In the genomic region with DNA sequence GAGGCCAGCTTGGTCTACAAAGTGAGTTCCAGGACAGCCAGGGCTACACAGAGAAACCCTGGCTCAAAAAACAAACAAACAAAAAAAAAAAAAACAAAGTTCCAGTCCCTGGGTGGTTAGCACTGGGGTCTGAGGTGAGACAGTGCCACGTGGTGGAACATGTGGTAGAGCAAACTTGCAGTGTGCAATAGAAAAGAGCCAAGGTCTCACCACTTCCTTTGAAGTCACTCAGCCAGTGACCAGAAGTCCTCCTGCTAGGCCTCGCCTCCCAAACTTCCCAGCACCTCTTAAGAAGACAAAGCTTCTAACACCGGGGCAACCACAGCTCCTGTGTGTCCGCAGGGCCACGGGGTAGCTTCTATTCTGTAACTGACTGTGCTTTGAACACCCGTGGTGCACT, we compare ENCODE assay signal across 36 mouse cellular contexts. TPM values are rescaled to one million over a fixed set of nuclear protein-coding genes. Genes with fewer than 3 reads are reported as not detected.
"Had no signal": no experiment of that assay in that cellular context is flagged by ENCODE, and none has a peak within 500 bp of the region (broad histone marks: within the 10 kb centered on the region; RNA-seq: fewer than 3 reads in every experiment).

No protein-coding gene starts in this region.

- H3K27ac ChIP-seq: limb, embryonic 10.5 days; limb, embryonic 12.5 days; limb, embryonic 13.5 days; limb, embryonic 15.5 days; liver, embryonic 12.5 days; liver, embryonic 13.5 days; liver, embryonic 14.5 days; liver, embryonic 15.5 days; lung, embryonic 15.5 days; macrophage; midbrain, embryonic 10.5 days; midbrain, embryonic 12.5 days; midbrain, embryonic 13.5 days; midbrain, embryonic 15.5 days; neural tube, embryonic 12.5 days; neural tube, embryonic 13.5 days had no signal

- DNase-seq: left cerebral cortex, postnatal 4 days; liver, embryonic 13.5 days; lung, adult 18-20 months; lung, adult 2 months; lung, postnatal 4 days had no signal

- H3K27me3 ChIP-seq: limb, embryonic 12.5 days; limb, embryonic 13.5 days; limb, embryonic 15.5 days; liver, embryonic 12.5 days; liver, embryonic 15.5 days; lung, embryonic 15.5 days; midbrain, embryonic 12.5 days; midbrain, embryonic 13.5 days; midbrain, embryonic 15.5 days; neural tube, embryonic 12.5 days; neural tube, embryonic 13.5 days had no signal

- H3K36me3 ChIP-seq: limb, embryonic 10.5 days; limb, embryonic 12.5 days; limb, embryonic 13.5 days; limb, embryonic 15.5 days; liver, embryonic 12.5 days; liver, embryonic 13.5 days; liver, embryonic 15.5 days; lung, embryonic 15.5 days; midbrain, embryonic 10.5 days; midbrain, embryonic 12.5 days; midbrain, embryonic 13.5 days; midbrain, embryonic 15.5 days; neural tube, embryonic 12.5 days; neural tube, embryonic 13.5 days had no signal

- H3K4me3 ChIP-seq: limb, embryonic 10.5 days; limb, embryonic 12.5 days; limb, embryonic 13.5 days; limb, embryonic 15.5 days; liver, embryonic 12.5 days; liver, embryonic 13.5 days; liver, embryonic 15.5 days; lung, embryonic 15.5 days; megakaryocyte, embryonic 14.5 days; midbrain, embryonic 10.5 days; midbrain, embryonic 12.5 days; midbrain, embryonic 13.5 days; midbrain, embryonic 15.5 days; myocyte; neural tube, embryonic 12.5 days; neural tube, embryonic 13.5 days had no signal

- H3K4me2 ChIP-seq: limb, embryonic 12.5 days; limb, embryonic 13.5 days; limb, embryonic 15.5 days; liver, embryonic 11.5 days; liver, embryonic 12.5 days; liver, embryonic 13.5 days; liver, embryonic 15.5 days; lung, embryonic 14.5 days; lung, embryonic 15.5 days; midbrain, embryonic 11.5 days; midbrain, embryonic 12.5 days; midbrain, embryonic 13.5 days; midbrain, embryonic 15.5 days; neural tube, embryonic 12.5 days; neural tube, embryonic 13.5 days had no signal

- H3K9me3 ChIP-seq: limb, embryonic 10.5 days; limb, embryonic 15.5 days; liver, embryonic 13.5 days; liver, embryonic 15.5 days; lung, embryonic 15.5 days; midbrain, embryonic 15.5 days had no signal

- H3K4me1 ChIP-seq: limb, embryonic 10.5 days; limb, embryonic 12.5 days; limb, embryonic 13.5 days; limb, embryonic 15.5 days; liver, embryonic 12.5 days; liver, embryonic 13.5 days; liver, embryonic 15.5 days; lung, embryonic 15.5 days; midbrain, embryonic 10.5 days; midbrain, embryonic 12.5 days; midbrain, embryonic 13.5 days; midbrain, embryonic 15.5 days; neural tube, embryonic 12.5 days; neural tube, embryonic 13.5 days had no signal

- H3K9ac ChIP-seq: limb, embryonic 12.5 days; limb, embryonic 13.5 days; limb, embryonic 15.5 days; liver, embryonic 12.5 days; liver, embryonic 13.5 days; liver, embryonic 14.5 days; liver, embryonic 15.5 days; liver, postnatal 0 days; lung, embryonic 14.5 days; lung, embryonic 15.5 days; midbrain, embryonic 12.5 days; midbrain, embryonic 13.5 days; midbrain, embryonic 15.5 days; neural tube, embryonic 12.5 days; neural tube, embryonic 13.5 days had no signal

RNA-seq across cellular contexts. Expression of gene Slc47a1, which starts 9.1 kb away (rescaled TPM):
- total RNA-seq: megakaryocyte progenitor cell, adult 5-6 weeks; megakaryocyte, adult 5-6 weeks; megakaryocyte-erythroid progenitor cell, adult 5-6 weeks; monocyte, adult 5-6 weeks had no signal
- polyA plus RNA-seq: limb, embryonic 12.5 days; macrophage; midbrain, embryonic 10.5 days; midbrain, embryonic 12.5 days; midbrain, embryonic 13.5 days; midbrain, embryonic 14.5 days; neural tube, embryonic 13.5 days had no signal

RNA-seq across cellular contexts. Expression of gene Slc47a2, which starts 44.6 kb away (rescaled TPM):
- total RNA-seq: left cerebral cortex, postnatal 36 days; liver, adult 2 months; megakaryocyte progenitor cell, adult 5-6 weeks; megakaryocyte, adult 5-6 weeks; megakaryocyte-erythroid progenitor cell, adult 5-6 weeks; monocyte, adult 5-6 weeks had no signal
- polyA plus RNA-seq: limb, embryonic 10.5 days; limb, embryonic 11.5 days; limb, embryonic 12.5 days; limb, embryonic 15.5 days; liver, adult 2 months; liver, embryonic 12.5 days; liver, postnatal 0 days; lung, embryonic 14.5 days; macrophage; midbrain, embryonic 10.5 days; midbrain, embryonic 11.5 days; midbrain, embryonic 12.5 days; midbrain, embryonic 13.5 days; midbrain, embryonic 14.5 days; midbrain, embryonic 15.5 days; midbrain, embryonic 16.5 days; neural tube, embryonic 11.5 days; neural tube, embryonic 12.5 days; neural tube, embryonic 13.5 days had no signal
